Mouse (Mus musculus) small intestine, adult 2 months (tissue): ENCODE results near the gene Irf2bp1.

Experiments used
- CTCF ChIP-seq: fragments of 200-500 bp; IDR thresholded peaks from 2 replicates; pipeline ENCODE4 v1.5.1; 2012; ENCODE audit warnings: low read depth, mild to moderate bottlenecking, control low read depth, inconsistent platforms, low read length, moderate library complexity, mixed read lengths; ENCODE audit not compliant: insufficient replicate concordance, insufficient read length; ENCODE audit errors: extremely low read depth
- POLR2A ChIP-seq: fragments of 200-500 bp; IDR thresholded peaks from 2 replicates; pipeline ENCODE4 v1.6.1; 2012; ENCODE audit warnings: low read depth, mild to moderate bottlenecking, control low read depth, inconsistent platforms, low read length, moderate library complexity

DNA sequence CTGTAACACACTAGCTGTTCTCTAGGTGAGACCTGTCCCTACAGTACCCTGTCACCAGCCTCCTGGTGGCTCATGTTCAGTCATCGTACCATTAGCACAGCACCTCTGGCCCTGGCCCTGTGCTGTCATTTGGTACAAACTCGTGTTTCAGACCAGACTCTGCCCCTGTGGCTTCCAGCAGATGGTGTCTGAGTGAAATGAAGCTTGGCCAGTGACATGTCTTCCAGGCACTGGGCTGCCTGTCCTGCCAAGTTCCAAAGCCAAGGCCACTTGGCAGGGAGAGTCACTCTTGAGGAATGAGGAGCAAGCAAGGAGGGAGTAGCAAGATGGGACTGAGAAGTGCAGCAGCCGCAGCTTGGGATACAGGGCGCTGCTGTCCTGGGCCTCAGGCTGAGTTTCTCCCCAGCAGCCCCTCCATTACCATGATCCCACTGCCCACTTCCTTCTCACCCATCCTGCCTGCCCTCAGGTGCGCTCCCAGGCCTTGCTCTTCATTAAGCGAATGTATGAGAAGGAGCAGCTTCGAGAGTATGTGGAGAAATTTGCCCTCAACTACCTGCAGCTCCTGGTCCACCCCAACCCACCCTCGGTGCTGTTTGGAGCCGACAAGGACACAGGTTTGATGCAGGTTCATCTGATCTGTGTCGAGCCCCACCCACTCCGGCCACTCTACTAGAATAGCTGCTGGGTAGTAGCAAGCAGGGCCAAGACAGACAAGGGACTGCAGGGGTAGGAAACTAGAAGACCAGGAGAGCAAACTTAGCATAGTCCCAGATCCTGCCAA, 42.6 kb downstream of the Irf2bp1 start:
- TF ChIP-seq CTCF: no peak
- no peak for TF ChIP-seq POLR2A
